Mouse (Mus musculus) R1 (cell line): ENCODE measurements around the gene Fam114a2.

Experiments used
- DNase-seq: peaks from one replicate; pipeline ENCODE4 v3.0.0-alpha.2; 2018; ENCODE audit warnings: low read depth, low spot score

Fam114a2 gene

DNA sequence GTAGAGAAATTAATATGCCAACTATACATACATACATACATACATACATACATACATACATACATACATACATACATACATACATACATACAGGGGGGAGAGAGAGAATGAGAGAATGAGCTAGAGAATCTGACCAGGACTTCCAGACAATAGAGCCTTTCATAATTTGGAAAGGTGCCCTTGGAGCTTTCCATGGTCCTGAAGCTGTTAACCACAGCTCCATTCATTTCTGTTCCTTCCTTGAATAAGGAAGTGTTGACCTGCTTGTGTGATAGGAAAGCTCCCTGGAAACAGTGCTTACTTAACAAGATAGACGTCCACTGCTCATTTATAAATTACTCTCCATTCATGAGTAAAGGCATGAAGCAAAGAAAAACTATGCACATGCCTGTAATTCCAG lies 84.3 kb downstream of the Fam114a2 start:
- DNase-seq: peak; percentile 69
